8 mouse cellular contexts compared by ENCODE assay signal in genomic region chr8:110617801-110618358, GRCm38 (mm10). TPM values are rescaled to one million over a fixed set of nuclear protein-coding genes. Genes with fewer than 3 reads are reported as not detected.
DNase-seq lines count a peak whose midpoint lies in the region; ATAC-seq lines count a peak whose summit lies in the region.

No protein-coding gene starts in this region.

- H3K9me3 ChIP-seq in megakaryocyte, embryonic 14.5 days: no peaks in the 10 kb centered on the region
- H3K9me3 ChIP-seq in forebrain, embryonic 12.5 days: no peaks in the 10 kb centered on the region
- H3K9me3 ChIP-seq in limb, embryonic 10.5 days (replicated peaks): no peaks in the 10 kb centered on the region
- no peaks in the 10 kb centered on the region for H3K9me3 ChIP-seq in neural tube, embryonic 14.5 days (ENCODE audit: control insufficient read depth, low read length)

- no peak for DNase-seq in limb, embryonic 10.5 days (ENCODE audit: low spot score)
- DNase-seq in urinary bladder, adult 18-20 months (ENCODE audit: low spot score in 2 of 2): no peak
- DNase-seq in layer of hippocampus, postnatal 36 days: no peak
- no peak for DNase-seq in frontal cortex, postnatal 25 days (ENCODE audit: low spot score in 2 of 2)

- peaks cover 9% of the 10 kb centered on the region for H3K36me3 ChIP-seq in megakaryocyte, embryonic 14.5 days (replicated peaks; ENCODE audit: low read length)
- H3K36me3 ChIP-seq in forebrain, embryonic 12.5 days (replicated peaks): no peaks in the 10 kb centered on the region
- H3K36me3 ChIP-seq in limb, embryonic 10.5 days: no peaks in the 10 kb centered on the region
- H3K36me3 ChIP-seq in neural tube, embryonic 14.5 days (ENCODE audit: control insufficient read depth, insufficient read depth, low read length): no peaks in the 10 kb centered on the region

- no peak for ATAC-seq in megakaryocyte, adult 5-6 weeks (ENCODE audit: poor library complexity, severe bottlenecking)
- peak; percentile 59 for ATAC-seq in forebrain, embryonic 12.5 days (ENCODE audit: low FRiP score)
- ATAC-seq in neural tube, embryonic 14.5 days (ENCODE audit: low read depth): peak; percentile 26

- H3K4me1 ChIP-seq in megakaryocyte, embryonic 14.5 days: peaks cover 50% of the 10 kb centered on the region
- peaks cover 21% of the 10 kb centered on the region for H3K4me1 ChIP-seq in forebrain, embryonic 12.5 days
- peaks cover 24% of the 10 kb centered on the region for H3K4me1 ChIP-seq in limb, embryonic 10.5 days
- peaks cover 14% of the 10 kb centered on the region for H3K4me1 ChIP-seq in neural tube, embryonic 14.5 days (ENCODE audit: control insufficient read depth, insufficient read depth, low read length)

- peak overlapping the region; percentile 38; the same call in 1 of the 2 replicates for H3K27ac ChIP-seq in forebrain, embryonic 12.5 days
- no peak overlapping the region for H3K27ac ChIP-seq in limb, embryonic 10.5 days
- peak overlapping the region; percentile 58 for H3K27ac ChIP-seq in neural tube, embryonic 14.5 days (ENCODE audit: low read depth, low read length)

- H3K4me3 ChIP-seq in megakaryocyte, embryonic 14.5 days (replicated peaks): peak overlapping the region; percentile 99
- H3K4me3 ChIP-seq in forebrain, embryonic 12.5 days (replicated peaks): peak overlapping the region; percentile 96
- peak overlapping the region; percentile 99 for H3K4me3 ChIP-seq in limb, embryonic 10.5 days
- H3K4me3 ChIP-seq in neural tube, embryonic 14.5 days (ENCODE audit: low read depth, low read length): peak overlapping the region; percentile 89

- WGBS in forebrain, embryonic 12.5 days: 22% methylated on average over 14 of the region's 14 CpGs
- WGBS in limb, embryonic 10.5 days: 28% methylated on average over 14 of the region's 14 CpGs
- WGBS in neural tube, embryonic 14.5 days: 24% methylated on average over 14 of the region's 14 CpGs

- H3K4me2 ChIP-seq in forebrain, embryonic 12.5 days: peak overlapping the region; percentile 89
- peak overlapping the region; percentile 91 for H3K4me2 ChIP-seq in neural tube, embryonic 14.5 days (ENCODE audit: low read depth, low read length)

- H3K9ac ChIP-seq in forebrain, embryonic 12.5 days: peak overlapping the region; percentile 55
- H3K9ac ChIP-seq in neural tube, embryonic 14.5 days (replicated peaks; ENCODE audit: low read depth, low read length): peak overlapping the region; percentile 51; the same call in 1 of the 2 replicates

- H3K27me3 ChIP-seq in megakaryocyte, embryonic 14.5 days (replicated peaks): peaks cover 19% of the 10 kb centered on the region
- peaks cover 14% of the 10 kb centered on the region for H3K27me3 ChIP-seq in forebrain, embryonic 12.5 days
- H3K27me3 ChIP-seq in limb, embryonic 10.5 days (ENCODE audit: low read depth, poor library complexity, severe bottlenecking): no peaks in the 10 kb centered on the region
- H3K27me3 ChIP-seq in neural tube, embryonic 14.5 days (ENCODE audit: control insufficient read depth, insufficient read depth, low read length): no peaks in the 10 kb centered on the region

RNA-seq across cellular contexts. Expression of gene Vac14, which starts 0.5 kb away (rescaled TPM):
- 30.7 and 36.1 TPM in 2 replicates for polyA plus RNA-seq in megakaryocyte, embryonic 14.5 days (2012; ENCODE audit: insufficient read depth, low replicate concordance)
- total RNA-seq in megakaryocyte, adult 5-6 weeks (2015): 36.1 and 37.6 TPM in 2 replicates
- 24.3 and 25.5 TPM in 2 replicates for total RNA-seq in megakaryocyte, adult 5-6 weeks (2017)
- polyA plus RNA-seq in forebrain, embryonic 12.5 days (2016; fragmentation: Nextera tagmentation; extraction: Ambion mirVana): 27.0 and 29.4 TPM in 2 replicates
- 30.8 and 32.3 TPM in 2 replicates for polyA plus RNA-seq in limb, embryonic 10.5 days (2016; fragmentation: Nextera tagmentation; extraction: Ambion mirVana)
- 31.1 and 31.6 TPM in 2 replicates for polyA plus RNA-seq in neural tube, embryonic 14.5 days (2014; fragmentation: Nextera tagmentation; extraction: Ambion mirVana)
- total RNA-seq in layer of hippocampus, postnatal 36 days (2021): 10 to 100 TPM; 23.9 TPM
